Mouse (Mus musculus) ES-Bruce4 (cell line): Measurements from ENCODE around the gene Pigl.

Experiments
- CTCF ChIP-seq: IDR thresholded peaks from one replicate; pipeline ENCODE4 v1.8.1; 2011; ENCODE audit warnings: low read depth, low read length
- EP300 ChIP-seq: IDR thresholded peaks from 2 replicates; pipeline ENCODE4 v1.6.1; 2011; ENCODE audit warnings: low read depth, low read length; ENCODE audit not compliant: insufficient read depth
- POLR2A ChIP-seq: IDR thresholded peaks from one replicate; pipeline ENCODE4 v1.8.1; 2011; ENCODE audit warnings: low read length; ENCODE audit not compliant: insufficient read depth

DNA sequence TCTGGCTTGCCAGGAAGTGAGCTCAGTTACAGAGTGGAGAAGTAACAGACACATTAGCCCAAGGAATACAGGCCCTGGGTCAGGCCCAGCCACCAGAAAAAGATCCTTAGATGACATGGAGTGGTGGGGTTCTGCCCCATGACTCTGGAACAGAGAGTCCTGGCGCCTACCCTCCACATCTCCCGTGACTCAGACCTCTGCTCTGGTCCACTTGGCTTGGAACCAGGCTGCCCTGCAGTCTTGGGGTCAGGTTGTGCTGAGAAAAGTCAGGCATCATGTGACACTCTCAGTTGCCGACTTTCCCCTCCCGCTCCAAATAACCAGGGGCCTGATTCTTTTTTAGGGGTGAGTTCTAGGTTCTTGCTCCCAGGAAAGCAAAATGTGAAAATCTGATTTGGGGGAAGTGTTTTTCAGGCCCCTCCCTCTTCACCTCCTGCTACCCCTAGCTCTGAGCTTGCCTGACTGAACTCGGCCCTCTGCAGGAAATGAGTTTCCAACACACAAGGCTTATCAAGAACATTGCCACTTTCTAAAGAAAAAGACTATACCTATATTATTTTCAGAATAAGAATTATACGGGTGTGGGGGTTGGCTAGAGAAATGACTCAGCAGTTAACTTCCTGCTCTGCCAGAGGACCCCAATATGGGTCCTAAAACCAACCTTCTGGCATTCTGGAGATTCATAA lies 100.8 kb downstream of the Pigl start:
- TF ChIP-seq CTCF = no peak
- no peak for TF ChIP-seq EP300
- TF ChIP-seq POLR2A = no peak
